Mouse (Mus musculus) heart, embryonic 13.5 days (tissue): Measurements from ENCODE around the gene Olfr38. TPM values are rescaled to one million over a fixed set of nuclear protein-coding genes. Genes with fewer than 3 reads are reported as not detected.

Experiments
- ATAC-seq: fragments of 200-750 bp; cut with Nextera tagmentation; 2 replicates; pipeline ENCODE4 v1.8.0; 2017; ENCODE audit warnings: moderate TSS enrichment; ENCODE audit not compliant: insufficient number of reproducible peaks, low FRiP score, low TSS enrichment; ENCODE audit errors: extremely low read depth
- H3K27ac ChIP-seq: fragments of 300-500 bp; sonication (generic); replicated peaks from 2 replicates; pipeline ENCODE4 v1.5.1; 2015; ENCODE audit warnings: moderate library complexity, mild to moderate bottlenecking, inconsistent platforms
- H3K27me3 ChIP-seq: fragments of 300-500 bp; sonication (generic); replicated peaks from 2 replicates; pipeline ENCODE4 v1.6.1; 2015; ENCODE audit warnings: mild to moderate bottlenecking, inconsistent platforms
- H3K36me3 ChIP-seq: fragments of 300-500 bp; sonication (generic); 2 replicates; pipeline ENCODE4 v1.6.1; 2015; ENCODE audit warnings: mild to moderate bottlenecking, inconsistent platforms
- H3K4me1 ChIP-seq: fragments of 300-500 bp; sonication (generic); 2 replicates; pipeline ENCODE4 v1.6.1; 2015; ENCODE audit warnings: inconsistent platforms
- H3K4me2 ChIP-seq: fragments of 300-500 bp; sonication (generic); 2 replicates; pipeline ENCODE4 v1.6.1; 2015; ENCODE audit warnings: inconsistent platforms, mild to moderate bottlenecking, moderate library complexity
- H3K4me3 ChIP-seq: fragments of 300-500 bp; sonication (generic); 2 replicates; pipeline ENCODE4 v1.5.1; 2015; ENCODE audit warnings: moderate library complexity, mild to moderate bottlenecking, inconsistent platforms
- H3K9ac ChIP-seq: fragments of 300-500 bp; sonication (generic); 2 replicates; pipeline ENCODE4 v1.6.1; 2015; ENCODE audit warnings: inconsistent platforms, mild to moderate bottlenecking, moderate library complexity
- H3K9me3 ChIP-seq: fragments of 300-500 bp; sonication (generic); 2 replicates; pipeline ENCODE4 v1.6.1; 2016; ENCODE audit warnings: inconsistent platforms
- WGBS: fragments of 180-500 bp; shearing (Covaris S2); methylation state at CpG from one replicate; pipeline ENCODE4 v1.1.7; 2015; ENCODE audit warnings: mixed read lengths; 5-methylcytosine and 5-hydroxymethylcytosine counted together
- polyA plus RNA-seq: library from polyadenylated mRNA; unstranded; fragments of >200 nt; fragmentation: Nextera tagmentation; extraction: Ambion mirVana; gene quantifications from 2 replicates; pipeline ENCODE4 v1.2.1, GENCODE M21; 2015

Gene Olfr38
- polyA plus RNA-seq: not detected in 2 replicates

GRCm38 (mm10) chr6:42756104-42756503 lies at the start of gene Olfr38:
Gene Olfr38 (plus strand): TSS chr6:42756404.
- Histone ChIP-seq H3K9ac (no peak within 1 kb of the TSS), H3K36me3 (no peaks in the 10 kb centered on the region), H3K9me3 (no peaks in the 10 kb centered on the region), H3K4me3 (no peak within 1 kb of the TSS), H3K27ac (no peak within 1 kb of the TSS), H3K4me1 (no peaks in the 10 kb centered on the region), H3K27me3 (no peaks in the 10 kb centered on the region), H3K4me2 (no peak within 1 kb of the TSS)
- 64% methylated on average over 1 of the region's 1 CpGs for WGBS
- ATAC-seq: no peak

GRCm38 (mm10) chr6:42709291-42710211 lies 46.7 kb upstream of the Olfr38 start, which contains the start of gene Tcaf1:
Gene Tcaf1 (minus strand): TSS chr6:42710088.
- H3K9ac ChIP-seq: peak within 1 kb of the TSS; percentile 92
- H3K36me3 ChIP-seq: no peaks in the 10 kb centered on the region
- peak within 1 kb of the TSS; percentile 87 for H3K4me3 ChIP-seq
- H3K4me1 ChIP-seq: peaks cover 16% of the 10 kb centered on the region
- under 1% methylated on average over 28 of the region's 28 CpGs for WGBS
- peak; percentile 95 for ATAC-seq
- H3K27me3 ChIP-seq: no peaks in the 10 kb centered on the region
- peak within 1 kb of the TSS; percentile 84 for H3K4me2 ChIP-seq
- no peaks in the 10 kb centered on the region for H3K9me3 ChIP-seq
- H3K27ac ChIP-seq: peak within 1 kb of the TSS; percentile 92

DNA sequence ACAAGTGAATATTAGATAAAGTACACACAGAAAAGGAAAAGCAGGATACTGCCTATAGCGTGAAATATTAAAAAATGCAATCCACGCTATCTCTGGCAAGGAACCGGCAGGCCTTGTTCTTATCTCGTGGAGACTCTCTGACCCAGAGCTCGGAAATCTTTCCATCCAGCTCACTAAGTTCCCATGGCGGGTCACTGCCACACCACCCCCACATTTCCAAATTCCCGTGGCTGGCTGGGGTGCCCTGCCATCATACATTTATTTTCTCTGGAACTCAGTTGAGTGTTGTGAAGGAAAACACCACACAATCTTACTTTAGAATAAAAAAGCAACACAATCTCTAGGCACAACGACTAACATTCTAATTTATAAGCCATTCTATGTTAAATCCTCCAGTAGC lies 41.5 kb upstream of the Olfr38 start:
- ATAC-seq: no peak
- 26% methylated on average over 8 of the region's 8 CpGs for WGBS
- no peak overlapping the region for H3K4me3 ChIP-seq

GRCm38 (mm10) chr6:42717973-42718372 lies 38.2 kb upstream of the Olfr38 start:
- Histone ChIP-seq H3K9me3 (no peaks in the 10 kb centered on the region), H3K4me1 (no peaks in the 10 kb centered on the region; the same call in 1 of the 2 replicates), H3K27ac (no peak overlapping the region), H3K27me3 (no peaks in the 10 kb centered on the region), H3K36me3 (no peaks in the 10 kb centered on the region), H3K4me2 (no peak overlapping the region), H3K4me3 (no peak overlapping the region), H3K9ac (no peak overlapping the region)
- ATAC-seq: no peak

More for the DNA sequence above, 41.5 kb upstream of the Olfr38 start:
- no peaks in the 10 kb centered on the region; the same call in 1 of the 2 replicates for H3K4me1 ChIP-seq
- H3K9ac ChIP-seq: no peak overlapping the region
- H3K27me3 ChIP-seq: no peaks in the 10 kb centered on the region
- H3K36me3 ChIP-seq: no peaks in the 10 kb centered on the region
- no peak overlapping the region for H3K27ac ChIP-seq
- no peak overlapping the region for H3K4me2 ChIP-seq
- H3K9me3 ChIP-seq: no peaks in the 10 kb centered on the region

GRCm38 (mm10) chr6:42739071-42739470 lies 17.1 kb upstream of the Olfr38 start, which contains the start of gene Olfr453:
Gene Olfr453 (plus strand): TSS chr6:42739371.
- no peak within 1 kb of the TSS for H3K9ac ChIP-seq
- no peak within 1 kb of the TSS for H3K4me3 ChIP-seq
- no peaks in the 10 kb centered on the region for H3K4me1 ChIP-seq
- no peaks in the 10 kb centered on the region for H3K27me3 ChIP-seq
- 90% methylated on average over 1 of the region's 1 CpGs for WGBS
- H3K4me2 ChIP-seq: no peak within 1 kb of the TSS
- no peak for ATAC-seq
- no peak within 1 kb of the TSS for H3K27ac ChIP-seq
- no peaks in the 10 kb centered on the region for H3K36me3 ChIP-seq
- no peaks in the 10 kb centered on the region for H3K9me3 ChIP-seq

DNA sequence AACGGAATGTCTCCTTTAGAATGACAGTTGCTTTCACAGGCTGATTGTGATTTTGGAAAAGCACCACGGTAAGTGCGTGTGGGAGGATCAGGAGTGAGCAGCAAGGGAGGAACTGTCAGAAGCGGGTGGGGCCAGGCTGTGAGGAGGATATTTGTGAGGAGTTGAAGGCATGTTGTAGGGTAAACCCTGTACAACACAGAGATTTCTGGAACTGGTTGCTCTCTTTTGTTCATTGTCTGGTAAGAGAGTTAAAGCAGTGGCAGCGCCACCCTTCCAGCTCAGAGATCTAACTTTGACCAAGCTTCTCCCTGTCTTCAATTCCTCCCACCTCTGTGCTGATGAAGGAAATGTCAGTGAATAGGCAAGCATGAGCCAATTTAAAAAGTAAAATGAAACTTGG lies 13.9 kb upstream of the Olfr38 start:
- Histone ChIP-seq H3K27ac (no peak overlapping the region), H3K4me1 (no peaks in the 10 kb centered on the region), H3K36me3 (no peaks in the 10 kb centered on the region), H3K4me2 (no peak overlapping the region), H3K27me3 (no peaks in the 10 kb centered on the region), H3K4me3 (no peak overlapping the region), H3K9ac (no peak overlapping the region), H3K9me3 (no peaks in the 10 kb centered on the region)
- no peak for ATAC-seq
- 61% methylated on average over 5 of the region's 5 CpGs for WGBS

- H3K4me2 ChIP-seq: no peak overlapping the region
- ATAC-seq: no peak
Observed at GRCm38 (mm10) chr6:42747846-42748245, 8.4 kb upstream of the Olfr38 start.

GRCm38 (mm10) chr6:42777066-42777465 lies 20.9 kb downstream of the Olfr38 start:
- Histone ChIP-seq H3K36me3 (no peaks in the 10 kb centered on the region), H3K9ac (no peak overlapping the region), H3K4me2 (no peak overlapping the region), H3K4me3 (no peak overlapping the region), H3K4me1 (no peaks in the 10 kb centered on the region), H3K9me3 (no peaks in the 10 kb centered on the region), H3K27ac (no peak overlapping the region), H3K27me3 (no peaks in the 10 kb centered on the region)
- ATAC-seq: no peak
- 80% methylated on average over 1 of the region's 1 CpGs for WGBS

More at GRCm38 (mm10) chr6:42747846-42748245, 8.4 kb upstream of the Olfr38 start:
- Histone ChIP-seq H3K27ac (no peak overlapping the region), H3K4me3 (no peak overlapping the region), H3K36me3 (no peaks in the 10 kb centered on the region), H3K4me1 (no peaks in the 10 kb centered on the region), H3K9ac (no peak overlapping the region), H3K9me3 (no peaks in the 10 kb centered on the region), H3K27me3 (no peaks in the 10 kb centered on the region)

DNA sequence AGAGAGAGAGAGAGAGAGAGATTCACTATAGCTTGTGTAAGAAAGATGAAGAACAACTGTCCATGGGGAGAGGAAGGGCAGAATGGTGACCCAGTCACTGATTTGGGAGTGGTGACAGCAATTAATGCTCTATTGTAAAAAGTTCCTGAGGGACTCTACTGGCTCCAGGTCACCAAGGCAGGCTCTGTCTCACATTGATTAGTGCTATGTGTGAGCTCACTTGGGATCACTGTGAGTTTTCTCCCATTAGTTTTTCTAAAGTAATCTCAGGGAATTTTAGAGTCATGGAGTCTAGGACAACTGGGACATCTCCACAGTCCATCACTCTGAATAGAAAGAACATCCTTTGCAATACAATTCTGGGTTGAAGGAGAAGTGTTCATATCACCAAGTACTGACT lies 28.6 kb downstream of the Olfr38 start, which contains the start of gene Olfr452:
Gene Olfr452, plus strand, starts transcription at position 301 of the 400 bp plus-strand sequence.
- Histone ChIP-seq H3K9ac (no peak within 1 kb of the TSS), H3K9me3 (no peaks in the 10 kb centered on the region), H3K27ac (no peak within 1 kb of the TSS), H3K4me3 (no peak within 1 kb of the TSS), H3K4me1 (no peaks in the 10 kb centered on the region), H3K27me3 (no peaks in the 10 kb centered on the region), H3K4me2 (no peak within 1 kb of the TSS), H3K36me3 (no peaks in the 10 kb centered on the region)
- no peak for ATAC-seq

- no peak for ATAC-seq
- H3K27me3 ChIP-seq: no peaks in the 10 kb centered on the region
- WGBS: 41% methylated on average over 4 of the region's 4 CpGs
Observed at GRCm38 (mm10) chr6:42790247-42790948, 34.2 kb downstream of the Olfr38 start.

GRCm38 (mm10) chr6:42790949-42791556 lies 34.8 kb downstream of the Olfr38 start:
- no peak overlapping the region for H3K4me3 ChIP-seq
- H3K27ac ChIP-seq: no peak overlapping the region
- no peak overlapping the region for H3K4me2 ChIP-seq
- no peak overlapping the region for H3K9ac ChIP-seq
- no peak for ATAC-seq
- H3K36me3 ChIP-seq: no peaks in the 10 kb centered on the region
- WGBS: 75% methylated on average over 9 of the region's 9 CpGs
- H3K4me1 ChIP-seq: no peaks in the 10 kb centered on the region
- no peaks in the 10 kb centered on the region for H3K9me3 ChIP-seq
- H3K27me3 ChIP-seq: no peaks in the 10 kb centered on the region

More at GRCm38 (mm10) chr6:42790247-42790948, 34.2 kb downstream of the Olfr38 start:
- Histone ChIP-seq H3K4me2 (no peak overlapping the region), H3K27ac (no peak overlapping the region), H3K36me3 (no peaks in the 10 kb centered on the region), H3K4me1 (no peaks in the 10 kb centered on the region), H3K9me3 (no peaks in the 10 kb centered on the region), H3K4me3 (no peak overlapping the region), H3K9ac (no peak overlapping the region)
